Mouse (Mus musculus) brain, embryonic 14.5 days (tissue): ENCODE measurements at regions not wholly inside any gene's neighbourhood (a gene's known extent, or its start where the extent isn't known, plus 50 kb on each side); places are given as distances from the start of the nearest gene placed in this dataset.
A peak's percentile ranks its signal among the peaks of the same experiment; 100 is the strongest.

Experiments
- DNase-seq: peaks from one replicate; pipeline ENCODE4 v3.0.0-alpha.2; 2011; ENCODE audit warnings: low read depth
- CTCF ChIP-seq: fragments of 200-500 bp; IDR thresholded peaks from 2 replicates; pipeline ENCODE4 v1.5.1; 2012; ENCODE audit warnings: inconsistent platforms, mild to moderate bottlenecking, moderate library complexity, borderline replicate concordance; ENCODE audit not compliant: insufficient read depth, insufficient read length; ENCODE audit errors: extremely low read depth
- POLR2A ChIP-seq: fragments of 200-500 bp; IDR thresholded peaks from 2 replicates; pipeline ENCODE4 v1.6.1; 2012; ENCODE audit warnings: mild to moderate bottlenecking, inconsistent platforms, borderline replicate concordance; ENCODE audit not compliant: poor library complexity, insufficient read depth, insufficient read length, severe bottlenecking; ENCODE audit errors: extremely low read depth

DNA sequence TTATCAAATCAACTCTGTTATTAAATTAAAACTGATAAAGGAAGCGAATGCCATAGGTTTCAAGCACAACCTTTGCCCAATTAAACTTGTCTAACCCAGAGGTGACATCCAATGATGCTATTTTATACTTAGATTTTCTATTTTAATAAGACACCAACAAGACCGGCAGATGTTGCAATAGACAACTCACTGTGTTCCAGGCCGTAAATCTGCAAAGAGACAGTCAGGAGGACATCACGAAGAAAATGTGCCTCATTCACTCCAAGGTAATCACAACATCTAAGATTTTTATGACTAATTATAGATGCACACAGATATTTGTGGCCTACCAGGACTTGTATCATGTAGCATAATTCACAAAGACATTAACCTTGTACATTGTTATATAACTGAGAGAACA lies 281.5 kb upstream of the Cd180 start:
- TF ChIP-seq CTCF (no peak), POLR2A (no peak)
- DNase-seq = no peak

DNA sequence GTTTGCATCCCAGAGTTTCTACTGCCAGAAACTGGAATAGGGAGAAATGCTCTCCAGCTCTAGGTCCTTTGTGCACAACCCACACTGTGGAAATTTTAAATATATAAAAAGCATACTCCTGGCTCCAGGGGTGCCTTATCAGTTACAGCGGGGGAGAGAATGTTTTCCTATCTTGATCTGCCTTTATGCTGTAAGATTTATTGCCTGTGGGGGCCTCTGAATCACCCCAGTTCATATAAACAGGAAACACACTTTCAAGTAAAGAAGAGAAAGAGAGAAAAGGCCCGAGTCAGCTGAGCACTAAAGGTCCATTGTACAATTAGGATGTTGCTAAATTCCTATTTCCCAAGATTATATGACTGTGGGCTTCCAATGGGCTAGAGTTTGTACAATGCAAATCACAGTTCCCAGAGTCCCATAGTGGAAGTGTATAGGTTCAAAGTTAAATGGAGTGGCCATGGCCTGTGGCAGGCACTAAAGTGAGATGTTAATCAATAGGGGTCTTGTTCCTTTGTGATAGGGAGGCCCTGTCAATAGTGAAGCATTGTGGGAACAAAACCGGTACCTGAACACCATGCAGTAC lies 258.9 kb upstream of the Cd180 start:
- TF ChIP-seq CTCF = no peak
- no peak for TF ChIP-seq POLR2A
- DNase-seq = no peak

GRCm38 (mm10) chr13:102442676-102443075 lies 250.7 kb upstream of the Cd180 start:
- no peak for DNase-seq

DNA sequence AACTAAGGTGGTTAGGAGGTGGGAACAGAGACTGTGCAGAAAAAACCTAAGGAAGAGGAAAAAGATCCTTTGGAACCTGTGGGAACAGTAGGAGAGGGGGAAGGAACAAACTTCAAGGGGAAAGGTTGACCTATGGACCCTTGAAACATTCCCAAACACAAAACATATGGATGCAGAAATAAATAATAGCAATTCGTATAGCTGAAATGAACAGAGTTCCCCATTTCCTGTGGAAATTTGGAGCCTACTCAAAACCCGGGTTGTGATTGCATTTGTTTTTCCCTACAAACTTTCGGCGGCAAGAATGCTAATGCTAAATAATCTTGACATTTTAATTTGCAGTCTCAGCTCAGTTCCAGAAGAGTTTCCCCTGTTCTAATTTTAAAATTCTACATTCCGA lies 246.0 kb upstream of the Cd180 start:
- no peak for TF ChIP-seq POLR2A
- TF ChIP-seq CTCF = no peak
- DNase-seq = no peak

More at GRCm38 (mm10) chr13:102442676-102443075, 250.7 kb upstream of the Cd180 start:
- TF ChIP-seq POLR2A (no peak), CTCF (no peak)

DNA sequence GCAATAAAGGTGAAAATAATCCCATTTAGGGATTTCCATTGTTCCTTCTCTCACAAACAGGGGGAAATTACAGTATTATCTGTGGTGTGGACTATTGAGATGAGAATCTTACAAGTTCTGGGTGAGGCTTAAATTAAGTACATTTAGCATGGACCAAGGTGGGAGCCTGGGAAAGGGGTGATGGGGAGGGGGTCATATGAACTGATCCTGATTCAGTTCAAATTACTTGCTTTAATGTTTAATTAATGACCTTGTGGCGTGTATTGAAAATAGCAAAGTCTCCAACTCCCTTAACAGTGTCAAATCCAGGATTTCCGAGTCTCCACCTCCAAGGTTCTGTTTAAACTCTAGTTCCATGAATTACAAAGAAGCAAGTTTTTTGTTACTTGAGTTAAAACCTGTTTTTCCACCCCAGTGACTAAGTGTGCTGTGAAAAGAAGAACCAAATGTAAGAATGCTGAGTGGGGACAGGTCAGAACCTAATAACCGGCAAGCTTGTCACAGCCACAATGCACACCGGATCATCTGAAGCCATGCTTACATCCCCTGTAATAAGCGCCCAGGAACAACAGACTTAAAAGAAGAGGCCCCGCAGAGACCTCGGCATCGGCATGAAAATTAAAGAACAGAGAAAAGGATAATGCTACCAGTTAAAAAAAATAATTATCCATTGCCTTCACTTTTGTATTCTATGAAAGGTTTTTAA lies 243.8 kb upstream of the Cd180 start:
- peak; percentile 46 for DNase-seq
- TF ChIP-seq POLR2A (no peak), CTCF (no peak)

- TF ChIP-seq POLR2A (no peak), CTCF (no peak)
- DNase-seq = no peak
Observed at GRCm38 (mm10) chr13:102451176-102451575, 242.2 kb upstream of the Cd180 start.

GRCm38 (mm10) chr13:102458711-102459110 lies 234.6 kb upstream of the Cd180 start:
- DNase-seq = no peak
- no peak for TF ChIP-seq POLR2A

DNA sequence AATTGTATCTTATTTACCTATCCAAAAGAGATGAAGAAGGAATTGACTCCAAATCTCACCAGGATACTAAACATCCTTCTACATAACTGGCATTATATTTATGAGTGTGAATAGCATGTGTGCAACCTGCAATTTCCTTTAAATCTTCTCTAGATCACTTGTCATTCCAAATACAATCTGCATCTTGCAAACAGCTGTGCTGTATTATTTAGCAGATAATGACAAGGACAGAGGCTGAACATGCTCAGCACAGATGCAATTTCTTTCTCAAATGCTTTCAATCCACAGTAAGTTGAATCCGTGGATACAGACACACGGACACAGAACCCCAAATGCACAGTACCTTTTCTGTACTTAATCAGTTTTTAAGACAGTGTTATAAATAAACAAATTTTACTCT lies 229.4 kb upstream of the Cd180 start:
- peak; percentile 28 for DNase-seq
- no peak for TF ChIP-seq CTCF

DNA sequence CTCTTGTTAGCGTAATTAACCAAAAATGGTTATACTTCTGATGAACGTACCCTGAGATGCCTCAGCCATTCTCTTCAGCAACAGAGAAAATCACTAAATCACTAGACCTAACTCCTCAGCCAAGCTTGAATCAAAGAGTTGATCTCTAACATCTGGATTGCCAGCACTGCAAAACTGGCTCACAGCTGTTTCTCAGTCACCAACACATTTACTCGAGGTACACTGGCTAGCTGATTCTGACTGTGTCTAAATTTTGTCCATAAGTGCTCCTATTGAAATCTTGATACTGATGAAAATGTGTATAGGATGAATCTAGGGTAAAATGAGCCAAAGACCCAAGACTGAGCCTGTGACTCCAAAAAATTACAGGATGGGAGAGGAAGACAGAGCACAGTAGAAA lies 211.5 kb upstream of the Cd180 start:
- no peak for TF ChIP-seq POLR2A
- TF ChIP-seq CTCF = no peak

GRCm38 (mm10) chr13:102482451-102482850 lies 210.9 kb upstream of the Cd180 start:
- no peak for DNase-seq
- TF ChIP-seq POLR2A (no peak), CTCF (no peak)

More for the DNA sequence above, 211.5 kb upstream of the Cd180 start:
- no peak for DNase-seq

- peak; percentile 61 for DNase-seq
- no peak for TF ChIP-seq POLR2A
- no peak for TF ChIP-seq CTCF
Observed at GRCm38 (mm10) chr13:102487416-102488097, 205.8 kb upstream of the Cd180 start.

- TF ChIP-seq CTCF = no peak
- no peak for TF ChIP-seq POLR2A
- DNase-seq = no peak
Observed at GRCm38 (mm10) chr13:102491370-102491769, 202.0 kb upstream of the Cd180 start.
